Mouse (Mus musculus) gastrocnemius, postnatal 25 days (tissue): Measurements from ENCODE around the gene Msgn1. TPM values are rescaled to one million over a fixed set of nuclear protein-coding genes. Genes with fewer than 3 reads are reported as not detected.

Experiments
- DNase-seq: peaks from one replicate; pipeline ENCODE4 v3.0.0; 2022
- long read RNA-seq, 2 experiments: library from polyadenylated mRNA; stranded (forward); transcript quantifications; one replicate each; pipeline ENCODE4 v2.0.0; 2021
- total RNA-seq, 2 experiments: library from RNA; stranded (reverse); gene quantifications; 1 replicate in 1 of 2; 2 replicates in 1 of 2; pipeline ENCODE4 v1.2.3; 2021

The Msgn1 gene
- not detected for total RNA-seq
- long read RNA-seq, experiment 1 = 0 reads
- long read RNA-seq, experiment 2 = 0 reads

DNA sequence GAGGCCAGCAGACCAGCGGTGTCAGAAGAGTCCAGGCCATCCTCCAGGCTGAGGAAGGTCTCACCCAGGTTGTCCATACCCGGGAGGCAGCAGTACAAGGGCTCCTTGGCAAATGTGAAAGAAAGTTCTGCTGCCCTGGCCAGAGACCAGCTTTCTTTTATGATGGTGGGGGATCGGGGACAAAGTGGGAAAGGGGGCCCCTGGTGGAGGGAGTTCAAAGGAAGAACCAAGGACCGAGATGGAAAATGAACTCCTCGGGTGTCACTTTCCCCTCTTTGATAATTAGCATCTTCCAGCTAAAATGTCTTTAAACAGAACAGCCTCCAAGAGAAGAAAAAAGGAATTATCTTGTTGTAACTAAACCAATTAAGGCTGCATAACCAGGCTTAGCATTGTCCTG lies at the start of gene Msgn1:
TSS of gene Msgn1 (minus strand) at position 101 of the 400 bp plus-strand sequence.
- no peak for DNase-seq

DNA sequence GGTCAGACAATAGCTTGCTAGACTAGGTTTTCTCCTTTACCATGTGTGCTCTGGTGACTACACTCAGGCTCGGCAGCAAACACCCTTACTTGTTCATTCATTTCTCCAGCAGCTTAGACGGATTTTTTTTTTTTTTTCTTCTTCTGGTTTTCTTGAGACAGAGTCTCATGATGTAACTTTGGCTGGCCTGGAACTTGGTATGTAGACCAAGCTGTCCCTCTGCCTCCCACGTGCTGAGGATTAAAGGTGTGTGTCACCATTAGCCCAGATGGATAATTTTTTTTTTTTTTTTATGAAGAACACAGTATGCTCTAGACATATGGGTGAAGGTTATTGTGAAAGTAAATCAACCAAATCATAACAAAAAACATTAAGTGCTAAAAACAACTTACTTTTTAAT lies 41.5 kb upstream of the Msgn1 start:
- DNase-seq = no peak

DNA sequence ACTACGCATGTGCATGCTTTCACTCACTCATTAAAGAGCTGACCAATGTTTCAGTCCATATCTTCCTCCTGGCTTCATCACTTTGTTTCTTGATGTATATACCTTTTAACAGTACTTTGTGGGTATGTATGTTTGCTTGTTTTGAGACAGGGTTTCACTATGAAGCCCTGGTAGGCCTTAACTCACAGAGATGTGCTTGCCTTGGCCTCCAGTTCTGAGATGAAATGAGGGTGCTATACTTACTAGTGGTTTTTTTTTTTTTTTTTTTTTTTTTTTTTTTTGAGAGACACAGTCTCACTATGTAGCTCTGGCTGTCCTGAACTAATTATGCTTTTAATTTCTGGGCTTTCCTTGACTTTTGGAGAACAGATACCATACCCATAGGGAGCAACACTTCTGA lies 38.7 kb upstream of the Msgn1 start:
- DNase-seq = no peak

DNA sequence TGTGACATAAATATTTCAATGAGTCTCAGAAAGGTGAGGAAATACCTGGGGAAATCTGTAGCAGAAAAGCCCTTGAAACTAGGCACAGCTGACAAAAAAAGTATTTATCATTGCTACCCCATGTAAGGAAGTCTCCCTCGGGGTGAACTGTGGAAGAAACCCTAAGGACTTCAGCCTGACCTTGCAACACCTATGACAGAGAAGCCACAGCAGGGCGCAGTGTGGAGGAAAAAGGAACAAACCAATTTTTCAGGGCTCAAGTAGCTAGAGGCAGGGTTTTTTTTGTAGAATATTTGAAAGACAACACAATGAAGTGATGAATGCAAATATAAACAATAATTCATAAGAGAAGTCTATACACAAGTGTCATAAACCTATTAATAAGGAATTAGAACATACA lies 27.2 kb upstream of the Msgn1 start:
- DNase-seq = no peak

DNA sequence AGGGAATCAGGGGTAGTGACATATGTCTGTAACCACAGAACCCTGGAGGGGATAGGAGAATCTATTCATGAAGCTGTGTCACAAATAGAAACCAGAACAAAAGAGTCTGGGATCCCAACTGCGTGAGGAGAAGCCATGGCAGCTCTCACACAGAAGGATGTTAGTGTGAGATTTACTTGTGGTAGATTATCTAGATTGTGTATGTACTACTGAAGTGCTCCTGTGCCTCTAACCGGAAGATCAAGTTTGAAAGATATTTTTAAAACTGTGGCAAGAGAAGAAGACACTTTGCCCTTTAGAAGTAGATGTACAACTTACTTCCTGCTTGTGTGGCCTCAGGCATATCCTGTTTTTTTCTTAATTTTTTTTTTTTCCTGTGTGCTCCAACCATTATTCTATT lies 21.5 kb upstream of the Msgn1 start:
- no peak for DNase-seq

DNA sequence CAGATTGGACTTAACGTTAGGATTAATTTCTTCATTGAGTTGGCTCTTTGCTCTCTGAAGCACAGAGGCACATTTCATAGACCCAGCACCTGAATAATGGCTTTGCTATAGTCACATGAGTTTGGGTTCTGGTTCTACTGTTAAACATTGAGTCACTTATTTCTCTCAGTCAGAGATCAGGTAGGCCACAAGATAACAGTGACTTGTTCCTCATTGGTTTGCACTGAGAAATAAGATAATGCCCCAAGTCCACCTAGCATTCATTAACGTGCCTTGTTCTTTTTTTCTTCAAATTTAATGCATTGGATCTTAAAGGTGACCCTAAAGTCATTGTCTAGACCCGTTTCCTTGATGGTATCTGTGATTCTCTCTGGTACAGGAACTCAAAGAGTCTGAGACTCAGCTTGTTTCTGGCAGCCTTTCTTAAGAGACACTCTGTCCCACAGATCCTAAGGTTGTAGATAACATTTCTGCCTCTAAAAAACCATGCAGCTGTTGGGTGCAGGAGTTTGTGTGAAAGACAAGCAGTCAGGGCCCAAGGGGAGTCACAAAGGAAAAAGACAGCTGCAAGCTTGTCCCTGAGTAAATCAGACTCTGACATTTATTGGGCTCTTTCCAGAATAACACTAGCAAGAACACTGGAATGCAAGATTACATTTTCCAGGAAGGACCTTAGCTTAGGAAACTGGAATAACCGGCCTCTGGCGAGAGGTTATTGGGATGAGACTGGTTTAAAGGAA lies 17.9 kb upstream of the Msgn1 start:
- peak; percentile 24 for DNase-seq

DNA sequence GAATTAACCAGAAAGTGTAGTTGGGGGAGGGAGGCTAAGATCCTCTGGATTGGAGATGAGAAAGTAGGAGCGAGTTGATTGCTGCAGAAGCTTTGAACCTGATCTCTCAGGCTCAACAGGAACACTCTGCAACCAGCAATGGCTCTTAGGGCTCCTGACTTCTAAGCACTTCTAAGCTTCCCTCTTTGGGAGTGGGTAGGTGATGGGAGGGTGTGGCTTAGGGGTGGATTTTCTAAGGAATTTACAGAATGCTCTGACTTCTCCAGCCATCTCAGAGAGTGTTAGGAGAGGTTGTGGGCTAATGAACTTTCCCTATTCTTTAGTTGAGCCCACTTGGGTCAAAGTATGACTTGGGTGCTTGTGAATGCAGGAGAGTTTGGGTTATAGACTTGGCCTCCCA lies 17.4 kb upstream of the Msgn1 start:
- no peak for DNase-seq

DNA sequence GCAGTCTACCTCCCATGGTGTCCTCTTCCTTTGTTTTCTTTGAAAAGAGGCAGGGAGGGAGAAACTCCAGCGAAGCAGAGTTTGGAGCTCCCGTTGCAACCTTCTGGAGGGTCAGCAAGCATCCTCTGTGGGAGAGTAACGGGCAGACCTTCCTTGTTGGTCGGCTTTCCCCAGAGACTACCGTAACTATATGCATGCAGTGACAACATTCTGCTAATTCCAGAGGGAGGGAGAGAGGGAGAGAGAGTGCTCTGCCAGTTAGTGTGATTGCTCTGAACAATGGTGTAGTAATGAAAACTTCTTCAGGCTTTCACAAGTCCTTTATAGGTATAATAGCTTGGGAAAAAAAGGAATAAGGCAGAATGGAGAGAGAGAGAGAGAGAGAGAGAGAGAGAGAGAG lies 15.9 kb upstream of the Msgn1 start:
- no peak for DNase-seq

DNA sequence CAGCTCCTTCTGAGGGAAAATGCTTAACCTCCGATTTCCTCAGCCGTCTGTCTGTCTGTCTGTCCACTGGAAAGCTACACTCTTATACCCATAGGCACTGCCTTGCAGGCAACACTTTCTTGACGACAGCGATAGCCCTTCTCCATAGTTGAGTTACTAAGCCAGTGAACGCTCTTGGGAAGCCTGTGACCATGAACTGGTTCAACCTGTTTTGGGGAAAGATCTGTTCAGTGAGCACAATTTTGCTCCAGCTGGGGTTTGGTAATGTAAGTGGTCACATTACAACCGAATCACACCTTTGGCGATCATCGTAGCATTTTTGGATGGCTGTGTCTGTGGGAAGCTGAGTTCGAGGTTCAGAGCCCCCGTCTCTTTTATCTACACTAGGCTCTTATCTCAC lies 14.3 kb upstream of the Msgn1 start:
- DNase-seq = no peak

DNA sequence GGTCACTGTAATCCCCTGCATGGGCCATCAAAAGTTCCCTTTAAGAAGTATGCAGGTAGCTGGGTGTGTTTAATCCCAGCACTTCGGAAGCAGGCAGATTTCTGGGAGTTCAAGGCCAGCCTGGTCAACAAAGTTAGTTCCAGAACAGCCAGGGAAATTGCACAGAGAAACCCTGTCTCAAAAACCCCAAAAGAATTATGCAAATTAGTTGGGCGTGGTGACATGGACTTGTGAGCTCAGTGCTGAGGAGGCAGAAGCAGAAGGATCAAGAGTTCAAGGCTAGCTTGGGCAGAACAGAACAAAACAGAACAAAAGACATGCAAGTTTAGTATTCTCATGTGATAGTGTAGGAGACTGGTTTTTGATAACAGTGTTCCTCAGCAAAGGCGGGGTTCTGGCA lies 13.8 kb upstream of the Msgn1 start:
- no peak for DNase-seq

DNA sequence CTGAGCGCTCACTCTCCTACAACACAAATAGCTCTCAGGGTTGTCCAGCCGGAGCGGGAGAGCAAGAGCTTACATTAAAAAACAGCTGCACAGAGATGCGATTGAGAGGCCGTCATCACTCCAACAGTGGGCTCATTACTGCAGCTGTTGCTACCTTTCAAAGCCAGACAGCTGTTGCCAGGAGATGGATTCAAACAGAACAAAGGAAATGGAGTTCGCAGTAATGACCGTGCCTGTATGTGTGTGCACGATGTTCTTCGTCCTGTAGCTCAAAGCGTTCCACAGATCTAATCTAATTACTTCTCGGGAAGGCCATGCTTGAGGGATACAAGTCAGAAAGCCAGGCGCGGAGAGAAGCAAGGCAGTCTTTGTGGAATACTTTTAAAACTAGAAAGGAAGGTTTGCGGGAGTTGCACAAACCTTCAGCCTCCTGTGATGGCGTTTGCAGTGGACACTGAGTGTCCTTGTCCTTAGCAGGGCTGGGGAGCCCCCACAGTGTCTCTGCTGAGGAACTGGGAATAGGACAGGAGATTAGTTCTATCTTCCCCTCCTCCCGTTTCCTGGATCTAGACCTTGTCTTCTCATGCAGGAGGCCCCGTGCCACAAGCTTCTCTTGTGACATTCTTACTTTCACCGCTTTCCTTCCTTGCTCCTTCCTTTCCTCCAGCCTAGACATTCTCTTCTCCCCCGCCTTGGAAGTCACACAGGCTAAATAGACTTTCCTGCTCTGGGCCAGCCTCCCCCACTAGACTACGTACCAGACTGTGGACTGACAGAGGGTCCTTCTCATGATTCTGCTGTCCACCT lies 13.0 kb upstream of the Msgn1 start:
- peak; percentile 38 for DNase-seq

DNA sequence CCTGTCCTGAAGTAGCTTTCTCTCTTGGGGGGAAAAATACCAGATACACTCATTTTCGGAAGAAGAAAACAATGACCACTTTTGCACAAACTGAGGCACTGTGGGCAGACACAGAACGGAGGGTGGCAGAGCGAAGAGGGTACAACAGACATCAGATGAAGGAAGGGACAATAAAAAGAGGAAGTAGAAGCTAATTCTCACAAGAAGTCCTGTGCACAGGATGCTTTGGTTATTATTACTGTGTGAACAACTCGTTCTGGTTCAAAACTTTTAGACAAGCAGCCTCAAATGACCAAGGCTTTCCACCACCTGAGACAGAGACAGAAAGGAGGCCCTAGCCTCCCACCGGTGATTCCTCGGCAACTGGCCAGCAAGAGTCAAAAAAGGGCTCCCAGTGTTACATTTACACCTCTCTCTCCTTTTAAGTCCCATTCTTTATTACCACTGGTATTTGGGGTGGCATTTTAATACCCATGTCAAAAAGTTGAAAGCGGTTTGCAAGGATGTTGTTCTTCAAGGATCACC lies 9.0 kb upstream of the Msgn1 start:
- DNase-seq = no peak

DNA sequence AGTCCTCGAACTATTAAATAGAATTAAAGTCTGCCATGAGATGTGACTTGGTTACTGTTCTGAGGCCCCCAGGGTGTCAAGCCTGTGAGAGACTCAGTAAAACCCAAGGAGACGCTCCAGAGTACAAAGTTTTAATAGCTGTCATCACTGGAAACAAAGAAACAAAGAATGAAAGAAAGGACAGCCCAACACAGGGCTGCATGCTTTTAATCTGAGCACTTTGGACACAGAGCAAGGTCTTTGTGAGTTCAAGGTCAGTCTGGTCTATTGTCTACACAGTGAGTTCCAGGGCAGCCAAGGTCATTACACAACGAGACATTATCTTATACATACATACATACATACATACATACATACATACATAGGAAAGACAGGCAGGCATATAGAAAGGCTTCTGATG lies 7.7 kb upstream of the Msgn1 start:
- DNase-seq = no peak

DNA sequence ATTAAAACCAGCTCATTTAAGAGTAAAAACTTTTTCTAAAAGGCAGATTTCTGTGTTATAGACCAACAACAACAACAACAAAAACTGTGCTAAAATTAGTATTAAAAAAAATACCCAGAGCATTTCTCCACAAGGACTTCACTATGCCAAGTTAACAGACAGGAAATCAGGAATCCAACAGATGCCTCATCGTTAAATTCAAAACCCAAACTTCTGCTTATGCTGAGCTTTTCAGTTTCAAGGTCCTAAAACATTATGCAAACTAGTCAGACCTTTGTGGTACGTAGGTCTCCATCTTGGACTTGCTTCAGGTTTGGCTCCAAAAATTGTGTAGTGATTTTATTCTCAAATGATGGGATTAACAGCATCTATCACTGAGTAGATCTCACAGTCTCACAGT lies 6.8 kb upstream of the Msgn1 start:
- no peak for DNase-seq

DNA sequence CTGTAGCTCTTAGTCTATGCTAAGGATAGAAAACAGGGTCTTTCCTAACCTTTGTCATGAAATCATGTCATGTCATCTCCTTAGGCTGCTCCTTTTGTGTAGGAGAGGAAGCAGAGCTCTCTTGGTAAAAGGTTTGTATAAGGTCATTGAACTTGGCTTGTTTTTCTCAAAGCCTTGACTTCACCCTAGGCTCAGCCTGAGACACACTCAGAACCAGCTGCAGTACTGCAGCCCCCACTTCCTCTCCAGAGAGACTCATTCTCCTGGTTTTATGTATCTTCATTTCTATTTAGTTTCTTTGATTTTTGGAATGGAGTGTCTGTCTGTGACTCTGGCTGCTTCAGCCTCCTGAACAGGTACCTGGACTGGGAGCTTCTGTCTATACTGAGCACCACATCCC lies 6.0 kb upstream of the Msgn1 start:
- peak; percentile 27 for DNase-seq

DNA sequence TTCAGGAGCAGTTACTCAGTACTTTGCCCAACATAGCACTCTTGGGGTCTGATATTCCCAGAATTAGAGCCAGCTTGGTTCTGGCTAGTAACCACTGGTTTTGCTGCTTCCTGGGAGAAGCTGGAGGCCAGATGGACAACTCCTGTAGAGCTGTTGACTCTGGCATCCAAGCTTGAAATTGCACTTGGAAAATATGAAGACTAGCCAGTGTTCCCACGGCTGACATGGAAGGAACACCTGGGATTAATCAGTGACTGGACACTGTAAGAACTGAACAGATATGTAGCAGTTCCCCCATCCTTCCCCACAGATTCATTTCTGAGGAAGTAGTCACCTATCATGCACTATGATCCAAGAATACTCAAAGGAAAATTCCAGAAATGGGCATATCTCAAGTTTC lies 4.1 kb upstream of the Msgn1 start:
- no peak for DNase-seq

DNA sequence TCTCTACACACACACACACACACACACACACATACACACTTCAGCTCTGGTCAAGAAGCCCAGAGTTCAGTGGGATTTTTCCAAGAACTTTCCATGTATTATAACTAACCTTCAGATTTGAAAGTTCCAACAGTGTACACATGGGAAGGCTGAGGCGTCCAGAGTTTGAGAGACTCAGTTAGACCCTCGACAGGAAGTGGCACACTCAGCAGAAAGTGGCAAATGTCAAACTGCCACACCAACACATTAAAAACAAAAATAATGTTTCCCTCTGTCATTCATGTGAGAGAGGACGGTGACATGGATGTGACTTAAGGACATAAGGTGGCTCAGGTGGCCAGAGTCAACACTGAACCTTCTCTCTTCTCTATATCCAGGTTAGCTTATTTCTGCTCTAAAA lies 1.6 kb upstream of the Msgn1 start:
- DNase-seq = no peak

DNA sequence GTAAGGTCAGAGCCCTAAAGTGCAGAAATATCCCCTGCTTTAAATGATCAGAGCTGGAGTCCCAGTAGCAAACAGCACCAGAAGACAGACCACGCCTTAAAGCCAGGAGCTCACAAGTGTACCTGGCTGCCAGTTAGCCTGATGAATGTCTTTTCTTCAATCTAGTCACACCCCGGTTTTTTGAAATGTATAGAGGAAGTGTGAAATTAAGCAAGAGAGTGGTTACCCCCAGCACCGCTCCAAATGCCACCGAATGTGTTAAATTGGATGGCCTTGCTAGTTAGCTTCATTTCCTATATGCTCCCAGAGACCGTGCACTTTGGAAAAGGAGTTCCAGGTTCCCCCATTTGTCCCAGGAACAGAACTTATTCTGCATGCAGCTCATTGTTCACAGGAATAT lies 864 bp upstream of the Msgn1 start:
- DNase-seq = no peak

DNA sequence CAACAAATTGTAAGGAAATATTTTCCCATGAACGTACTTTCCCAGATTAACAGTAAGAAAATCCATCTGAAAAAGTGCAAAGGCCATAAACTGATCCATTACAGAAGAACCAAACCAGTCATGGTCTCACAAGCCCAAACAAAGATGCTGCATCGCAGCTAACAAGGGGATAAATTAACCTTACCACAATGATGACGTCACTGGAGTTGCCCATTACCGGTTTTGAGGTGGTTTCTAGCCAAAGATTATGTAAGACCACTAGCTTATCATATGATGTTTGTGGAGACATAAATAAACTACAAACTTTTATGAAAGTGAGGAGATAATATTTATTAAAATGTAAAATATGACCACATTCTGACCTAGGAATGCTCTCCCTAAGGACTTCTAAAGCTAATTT lies 2.5 kb downstream of the Msgn1 start:
- no peak for DNase-seq

DNA sequence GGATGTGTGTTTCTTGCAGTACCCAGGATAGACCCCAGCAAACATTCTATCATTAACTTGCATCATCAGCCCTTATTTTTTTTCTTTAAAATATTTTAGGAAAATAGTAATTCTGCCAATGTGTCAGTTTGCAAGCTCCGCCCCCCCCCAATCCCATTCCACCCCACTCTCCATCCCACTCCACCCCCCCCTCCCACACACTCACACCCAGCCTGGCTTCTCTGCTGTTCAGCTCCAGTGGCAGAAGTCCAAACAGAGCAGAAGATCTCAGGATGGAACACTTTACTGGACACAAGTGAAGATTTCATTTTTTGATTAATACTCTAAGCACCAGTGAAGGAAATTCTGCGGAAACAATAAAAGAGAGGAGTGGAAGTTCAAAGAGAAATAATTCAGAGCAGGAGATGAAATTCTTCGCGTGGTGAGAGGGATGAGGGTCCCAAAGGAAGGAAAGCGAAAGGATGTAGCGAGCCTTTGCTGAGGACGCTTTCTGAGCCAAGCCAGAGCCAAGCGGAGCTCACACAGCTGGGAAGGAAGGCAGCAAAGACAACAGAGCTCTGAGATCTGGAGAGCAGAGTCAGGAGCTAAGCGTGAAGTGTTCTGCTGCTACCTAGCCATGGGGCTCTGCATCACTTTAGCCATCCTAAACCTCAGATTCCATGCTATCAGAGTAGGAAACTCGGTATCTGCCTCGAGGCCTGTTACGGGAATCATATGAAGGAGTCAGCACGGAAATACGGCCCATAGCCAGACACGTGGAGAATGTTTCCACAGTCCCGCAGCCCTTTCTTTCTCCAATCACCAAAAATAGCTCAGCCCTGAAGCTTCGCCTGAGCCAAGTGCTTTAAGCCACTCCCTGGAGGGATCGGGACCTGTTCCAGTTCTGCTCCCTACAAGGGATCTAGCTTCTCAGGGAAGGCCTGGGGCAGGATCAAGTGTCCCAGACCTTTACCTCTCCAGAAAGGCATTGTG lies 4.8 kb downstream of the Msgn1 start:
- DNase-seq = peak; percentile 86

DNA sequence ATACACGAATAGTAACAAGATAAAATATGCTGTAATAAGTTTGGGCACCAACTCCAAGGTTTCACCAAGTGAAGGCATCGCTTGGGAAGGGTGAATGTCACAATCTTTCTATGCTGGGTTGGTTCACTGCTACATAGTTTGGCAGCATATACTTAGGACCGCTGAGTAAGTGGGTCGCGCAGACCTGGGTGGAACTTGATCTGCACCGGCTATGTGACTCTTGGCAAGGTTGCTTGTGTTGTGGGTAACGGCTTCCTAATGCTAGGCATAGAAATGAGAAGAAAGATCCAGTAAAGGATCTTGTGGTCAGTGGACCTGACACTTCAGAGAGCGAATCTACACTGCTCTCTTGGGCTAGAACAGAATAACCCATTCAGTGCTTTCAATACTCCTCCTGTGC lies 6.3 kb downstream of the Msgn1 start:
- peak; percentile 49 for DNase-seq

DNA sequence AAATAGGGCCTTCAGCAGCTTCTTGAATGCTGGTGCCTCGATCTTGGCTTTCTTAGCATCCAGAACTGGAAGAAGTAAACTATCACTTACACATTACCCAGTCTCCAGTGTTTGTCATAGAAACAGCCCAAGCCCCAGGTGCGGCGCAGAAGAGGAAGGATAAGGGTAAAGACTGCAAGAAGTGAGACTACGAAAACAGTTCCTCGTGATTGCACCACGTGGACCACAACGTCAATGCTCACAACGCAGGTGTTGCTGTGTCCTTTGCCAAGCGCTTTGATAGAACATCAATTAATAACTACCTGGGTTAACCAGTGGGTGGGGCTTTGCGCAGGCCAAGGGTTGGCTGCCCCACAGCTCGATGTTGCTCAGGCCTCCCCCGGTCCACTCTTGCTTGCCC lies 8.1 kb downstream of the Msgn1 start:
- no peak for DNase-seq
